Comparison of ENCODE assay signal across 8 mouse cellular contexts in genomic region chr4:133969114-133969770, GRCm38 (mm10). TPM values are rescaled to one million over a fixed set of nuclear protein-coding genes. Genes with fewer than 3 reads are reported as not detected.
DNase-seq lines count a peak whose midpoint lies in the region; ATAC-seq and TF ChIP-seq lines count a peak whose summit lies in the region.

No protein-coding gene starts in this region.

- peak overlapping the region; percentile 100; the same call in 1 of the 2 replicates for H3K27ac ChIP-seq in stomach, embryonic 14.5 days (ENCODE audit: low read length)
- no peak overlapping the region for H3K27ac ChIP-seq in stomach, postnatal 0 days (replicated peaks)

- DNase-seq in adrenal gland, adult (ENCODE audit: inconsistent age in 2 of 2, low spot score in 1 of 2): peak; percentile 23 to 48
- no peak for DNase-seq in adrenal gland, postnatal 36 days
- DNase-seq in stomach, postnatal 0 days (ENCODE audit: low spot score): no peak
- DNase-seq in liver: peak; percentile 50
- no peak for DNase-seq in urinary bladder, postnatal 10 days (ENCODE audit: low spot score)
- DNase-seq in heart, postnatal 4 days: no peak

- 41% methylated on average over 8 of the region's 8 CpGs for WGBS in stomach, embryonic 14.5 days
- WGBS in stomach, postnatal 0 days: 48% methylated on average over 8 of the region's 8 CpGs

- no peak for ATAC-seq in stomach, embryonic 14.5 days (ENCODE audit: insufficient number of reproducible peaks, insufficient read depth, low FRiP score, low read depth)
- ATAC-seq in stomach, postnatal 0 days (ENCODE audit: low FRiP score, low TSS enrichment): no peak
- ATAC-seq in inflammation-experienced regulatory T-cells, adult 6 months: no peak

- peaks cover 20% of the 10 kb centered on the region for H3K36me3 ChIP-seq in stomach, embryonic 14.5 days (ENCODE audit: control insufficient read depth, insufficient read depth, low read length)
- H3K36me3 ChIP-seq in stomach, postnatal 0 days (ENCODE audit: control insufficient read depth, insufficient read depth, low read length): peaks cover 4% of the 10 kb centered on the region; the same call in 1 of the 2 replicates

- H3K4me1 ChIP-seq in stomach, embryonic 14.5 days (ENCODE audit: control insufficient read depth, insufficient read depth, low read length): peaks cover 11% of the 10 kb centered on the region; the same call in 1 of the 2 replicates
- no peaks in the 10 kb centered on the region for H3K4me1 ChIP-seq in stomach, postnatal 0 days (replicated peaks; ENCODE audit: control insufficient read depth, insufficient read depth)

- no peak overlapping the region; the same call in 1 of the 2 replicates for H3K4me3 ChIP-seq in stomach, embryonic 14.5 days (ENCODE audit: low read depth, low read length)
- no peak overlapping the region for H3K4me3 ChIP-seq in stomach, postnatal 0 days (ENCODE audit: low read depth, low read length)

- H3K4me2 ChIP-seq in stomach, embryonic 14.5 days (replicated peaks; ENCODE audit: low read depth, low read length): peak overlapping the region; percentile 87
- H3K4me2 ChIP-seq in stomach, postnatal 0 days (replicated peaks; ENCODE audit: low read depth): no peak overlapping the region

- H3K9ac ChIP-seq in stomach, embryonic 14.5 days (replicated peaks; ENCODE audit: low read depth, low read length): 0 out of 2 replicates have a peak overlapping the region, but pooled peaks have one; percentile 93
- H3K9ac ChIP-seq in stomach, postnatal 0 days (ENCODE audit: low read length): no peak overlapping the region

- no peak for TF ChIP-seq EP300 in stomach, postnatal 0 days (optimal IDR thresholded peaks at IDR 0.05)

- H3K9me3 ChIP-seq in stomach, embryonic 14.5 days (ENCODE audit: control insufficient read depth, low read depth, low read length): no peaks in the 10 kb centered on the region
- no peaks in the 10 kb centered on the region for H3K9me3 ChIP-seq in stomach, postnatal 0 days (ENCODE audit: control insufficient read depth, low read length)

- no peak for TF ChIP-seq CTCF in stomach, postnatal 0 days (IDR thresholded peaks at IDR 0.05; ENCODE audit: low read depth)

- H3K27me3 ChIP-seq in stomach, embryonic 14.5 days (ENCODE audit: control insufficient read depth, insufficient read depth, low read length): no peaks in the 10 kb centered on the region
- no peaks in the 10 kb centered on the region for H3K27me3 ChIP-seq in stomach, postnatal 0 days (ENCODE audit: control insufficient read depth, insufficient read depth, low read length)

RNA-seq across cellular contexts. Expression of gene Hmgn2, which starts 0.8 kb away (rescaled TPM):
- 100 to 1,000 TPM; 130 to 337 TPM for total RNA-seq in adrenal gland, postnatal 36 days (2021)
- 2,604 and 2,626 TPM in 2 replicates for polyA plus RNA-seq in stomach, embryonic 14.5 days (2014; fragmentation: Nextera tagmentation; extraction: Ambion mirVana)
- 762 and 782 TPM in 2 replicates for polyA plus RNA-seq in stomach, postnatal 0 days (2015; fragmentation: Nextera tagmentation; extraction: Ambion mirVana)
- polyA plus RNA-seq in inflammation-experienced regulatory T-cells, adult 6 months (2017; shearing (Covaris generic)): 100 to 1,000 TPM; 371 to 949 (median 420) TPM
- total RNA-seq in heart, postnatal 4 days (2021): 100 to 1,000 TPM; 484 to 489 TPM

RNA-seq across cellular contexts. Expression of gene Dhdds, which starts 31.5 kb away (rescaled TPM):
- 10 to 100 TPM; 42.8 to 53.9 TPM for total RNA-seq in adrenal gland, postnatal 36 days (2021)
- polyA plus RNA-seq in stomach, embryonic 14.5 days (2014; fragmentation: Nextera tagmentation; extraction: Ambion mirVana): 42.6 and 50.4 TPM in 2 replicates
- polyA plus RNA-seq in stomach, postnatal 0 days (2015; fragmentation: Nextera tagmentation; extraction: Ambion mirVana): 23.1 TPM in 2 replicates
- polyA plus RNA-seq in inflammation-experienced regulatory T-cells, adult 6 months (2017; shearing (Covaris generic)): 10 to 100 TPM; 16.1 to 22.4 (median 18.6) TPM
- 10 to 100 TPM; 39.1 to 40.7 TPM for total RNA-seq in heart, postnatal 4 days (2021)

RNA-seq across cellular contexts. Expression of gene Lin28a, which starts 49.4 kb away (rescaled TPM):
- not detected for total RNA-seq in adrenal gland, postnatal 36 days (2021)
- 0.07 TPM in 2 replicates for polyA plus RNA-seq in stomach, embryonic 14.5 days (2014; fragmentation: Nextera tagmentation; extraction: Ambion mirVana)
- not detected in 2 replicates for polyA plus RNA-seq in stomach, postnatal 0 days (2015; fragmentation: Nextera tagmentation; extraction: Ambion mirVana)
- polyA plus RNA-seq in inflammation-experienced regulatory T-cells, adult 6 months (2017; shearing (Covaris generic)): under 1 TPM in 1 of 3 experiments, not detected in 2; 0.16 TPM
- total RNA-seq in heart, postnatal 4 days (2021): under 1 TPM; 0.27 to 0.29 TPM

Comparison
In these comparisons a context has a peak if more than half of its experiments do, and no peak if none do; other contexts are left out.
1. DNase-seq: peak in adrenal gland, adult (2 of 2) and liver (single experiment); none in adrenal gland, postnatal 36 days (0 of 2), stomach, postnatal 0 days (single experiment), urinary bladder, postnatal 10 days (single experiment) and heart, postnatal 4 days (single experiment).